Mouse (Mus musculus): ENCODE data around the gene Cep162. TPM values are rescaled to one million over a fixed set of nuclear protein-coding genes. Genes with fewer than 3 reads are reported as not detected.

Gene Cep162
- polyA plus RNA-seq, 1 experiment from 2014 or later = 11.0 TPM

DNA sequence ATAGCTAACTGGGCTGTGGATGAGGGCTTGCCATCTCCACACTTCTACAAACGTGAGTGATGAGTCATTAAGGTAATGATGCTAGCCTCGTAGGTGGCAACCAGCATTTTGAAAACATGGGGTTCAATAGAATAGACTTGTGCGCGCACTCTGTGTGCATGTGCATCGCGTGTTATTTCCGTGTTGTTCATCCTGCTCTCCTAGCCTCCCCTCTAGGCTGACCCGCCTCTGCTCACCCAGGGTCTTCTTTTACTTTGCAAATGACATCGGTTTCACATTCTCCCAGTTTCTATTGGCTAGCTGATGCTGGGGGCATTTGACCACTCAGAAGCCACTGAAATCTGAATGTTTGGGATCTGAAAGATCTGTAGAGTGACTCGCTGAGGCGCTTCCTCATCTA lies 109.7 kb downstream of the Cep162 start:
- H3K4me3 ChIP-seq (ENCODE audit: low read depth, low read length) = no peak overlapping the region
- 29% methylated on average over 11 of the region's 11 CpGs for WGBS
- no peak for ATAC-seq (ENCODE audit: low FRiP score)
- H3K27ac ChIP-seq (ENCODE audit: low read depth, low read length) = no peak overlapping the region
- peaks cover 18% of the 10 kb centered on the region for H3K27me3 ChIP-seq (ENCODE audit: control insufficient read depth, insufficient read depth, low read length)
- H3K36me3 ChIP-seq (ENCODE audit: control insufficient read depth, insufficient read depth, low read length) = no peaks in the 10 kb centered on the region
- H3K9ac ChIP-seq (ENCODE audit: low read length) = no peak overlapping the region
- peak; percentile 82 for DNase-seq (ENCODE audit: low spot score, missing footprints)
- 0 out of 2 replicates have a peak overlapping the region, but pooled peaks have one; percentile 74 for H3K4me2 ChIP-seq
- H3K9me3 ChIP-seq (ENCODE audit: control insufficient read depth, low read length) = no peaks in the 10 kb centered on the region
- H3K4me1 ChIP-seq (ENCODE audit: control insufficient read depth, insufficient read depth, low read length) = peaks cover 11% of the 10 kb centered on the region

GRCm38 (mm10) chr9:87145180-87145579 lies 110.2 kb downstream of the Cep162 start:
- Histone ChIP-seq H3K4me3 (ENCODE audit: low read depth, low read length) (peak overlapping the region; percentile 29; the same call in 1 of the 2 replicates), H3K4me1 (ENCODE audit: control insufficient read depth, insufficient read depth, low read length) (peaks cover 11% of the 10 kb centered on the region), H3K27me3 (ENCODE audit: control insufficient read depth, insufficient read depth, low read length) (peaks cover 18% of the 10 kb centered on the region), H3K36me3 (ENCODE audit: control insufficient read depth, insufficient read depth, low read length) (no peaks in the 10 kb centered on the region), H3K27ac (ENCODE audit: low read depth, low read length) (no peak overlapping the region), H3K9me3 (ENCODE audit: control insufficient read depth, low read length) (no peaks in the 10 kb centered on the region), H3K4me2 (peak overlapping the region; percentile 74), H3K9ac (ENCODE audit: low read length) (no peak overlapping the region)
- ATAC-seq (ENCODE audit: low FRiP score) (peak; percentile 47; the same call in 1 of the 2 replicates), DNase-seq (ENCODE audit: low spot score, missing footprints) (peak; percentile 91)
- WGBS = 4% methylated on average over 15 of the region's 15 CpGs

- ATAC-seq (ENCODE audit: low FRiP score) = peak; percentile 67; the same call in 1 of the 2 replicates
- Histone ChIP-seq H3K9me3 (ENCODE audit: control insufficient read depth, low read length) (no peaks in the 10 kb centered on the region), H3K4me3 (ENCODE audit: low read depth, low read length) (peak overlapping the region; percentile 29), H3K36me3 (ENCODE audit: control insufficient read depth, insufficient read depth, low read length) (no peaks in the 10 kb centered on the region), H3K4me1 (ENCODE audit: control insufficient read depth, insufficient read depth, low read length) (peaks cover 11% of the 10 kb centered on the region), H3K27me3 (ENCODE audit: control insufficient read depth, insufficient read depth, low read length) (peaks cover 18% of the 10 kb centered on the region), H3K9ac (ENCODE audit: low read length) (peak overlapping the region; percentile 24; the same call in 1 of the 2 replicates), H3K4me2 (peak overlapping the region; percentile 74), H3K27ac (ENCODE audit: low read depth, low read length) (no peak overlapping the region)
- under 1% methylated on average over 19 of the region's 19 CpGs for WGBS
- DNase-seq (ENCODE audit: low spot score, missing footprints) = no peak
Observed at GRCm38 (mm10) chr9:87144532-87144931, 110.8 kb downstream of the Cep162 start.

DNA sequence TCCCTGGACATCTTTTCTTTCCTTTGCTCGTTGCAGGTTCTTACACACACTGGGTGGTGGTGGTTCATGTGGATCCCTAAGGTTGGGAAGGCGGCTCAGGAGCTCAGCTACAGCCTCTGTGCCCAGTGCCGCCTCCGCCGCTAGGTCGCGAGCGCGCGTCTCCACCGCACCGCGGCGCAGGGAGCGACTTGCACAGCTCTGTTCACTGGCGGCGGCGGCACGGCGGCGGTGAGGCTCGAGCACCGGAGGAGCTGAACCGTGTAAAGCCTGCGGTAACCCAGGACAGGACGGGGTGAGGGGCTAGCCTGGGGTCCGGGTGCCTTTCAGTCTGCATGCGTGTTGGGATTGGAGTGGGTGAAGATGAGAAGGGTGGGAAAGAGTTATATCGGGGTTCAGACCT lies 111.2 kb downstream of the Cep162 start, which contains the start of gene Mrap2:
Mrap2 (plus strand) TSS at position 201 of the 400 bp plus-strand sequence.
- H3K27ac ChIP-seq (ENCODE audit: low read depth, low read length) = no peak within 1 kb of the TSS
- no peaks in the 10 kb centered on the region for H3K36me3 ChIP-seq (ENCODE audit: control insufficient read depth, insufficient read depth, low read length)
- H3K4me2 ChIP-seq = peak within 1 kb of the TSS; percentile 74
- peaks cover 18% of the 10 kb centered on the region for H3K27me3 ChIP-seq (ENCODE audit: control insufficient read depth, insufficient read depth, low read length)
- DNase-seq (ENCODE audit: low spot score, missing footprints) (peak; percentile 96), ATAC-seq (ENCODE audit: low FRiP score) (peak; percentile 93)
- H3K9ac ChIP-seq (ENCODE audit: low read length) = peak within 1 kb of the TSS; percentile 24; the same call in 1 of the 2 replicates
- no peaks in the 10 kb centered on the region for H3K9me3 ChIP-seq (ENCODE audit: control insufficient read depth, low read length)
- H3K4me3 ChIP-seq (ENCODE audit: low read depth, low read length) = peak within 1 kb of the TSS; percentile 29
- peaks cover 11% of the 10 kb centered on the region for H3K4me1 ChIP-seq (ENCODE audit: control insufficient read depth, insufficient read depth, low read length)
- WGBS = under 1% methylated on average over 29 of the region's 29 CpGs

DNA sequence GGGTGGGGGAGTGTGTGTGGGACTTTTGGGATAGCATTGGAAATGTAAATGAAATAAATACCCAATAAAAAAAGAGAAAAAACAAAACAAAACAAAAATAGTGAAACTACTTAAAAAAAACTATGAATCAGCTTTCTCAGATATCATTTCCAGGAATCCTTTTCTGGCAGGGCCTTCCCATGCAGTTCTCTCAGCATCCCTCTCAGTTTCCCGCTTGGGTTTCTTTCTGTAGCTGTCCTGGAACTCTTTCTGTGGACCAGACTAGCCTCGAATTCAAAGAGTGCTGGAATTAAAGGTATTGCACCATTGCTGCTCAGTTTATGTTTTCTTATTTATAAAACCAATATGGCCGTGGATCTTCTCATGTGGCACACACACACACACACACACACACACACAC lies 112.3 kb downstream of the Cep162 start:
- peak; percentile 59 for DNase-seq (ENCODE audit: low spot score, missing footprints)
- Histone ChIP-seq H3K36me3 (ENCODE audit: control insufficient read depth, insufficient read depth, low read length) (no peaks in the 10 kb centered on the region), H3K4me3 (ENCODE audit: low read depth, low read length) (no peak overlapping the region), H3K9me3 (ENCODE audit: control insufficient read depth, low read length) (no peaks in the 10 kb centered on the region), H3K9ac (ENCODE audit: low read length) (no peak overlapping the region), H3K4me2 (no peak overlapping the region), H3K4me1 (ENCODE audit: control insufficient read depth, insufficient read depth, low read length) (peaks cover 11% of the 10 kb centered on the region), H3K27ac (ENCODE audit: low read depth, low read length) (no peak overlapping the region), H3K27me3 (ENCODE audit: control insufficient read depth, insufficient read depth, low read length) (peaks cover 18% of the 10 kb centered on the region)
- no peak for ATAC-seq (ENCODE audit: low FRiP score)
- 83% methylated on average over 3 of the region's 3 CpGs for WGBS

Other genes starting within 250 kb of the Cep162 start
- 0.63 and 0.67 TPM in 2 replicates for gene Ripply2, start 240.0 kb downstream of the Cep162 start, polyA plus RNA-seq (2014; fragmentation: Nextera tagmentation; extraction: Ambion mirVana)
- gene Cyb5r4, start 233.5 kb downstream of the Cep162 start, polyA plus RNA-seq (2014; fragmentation: Nextera tagmentation; extraction: Ambion mirVana) = 126 and 134 TPM in 2 replicates
- gene Mrap2, start 111.2 kb downstream of the Cep162 start, polyA plus RNA-seq (2014; fragmentation: Nextera tagmentation; extraction: Ambion mirVana) = not detected in 2 replicates

All from midbrain, embryonic 11.5 days (tissue).